Mouse (Mus musculus): ENCODE measurements at regions not wholly inside any gene's neighbourhood (a gene's known extent, or its start where the extent isn't known, plus 50 kb on each side); places are given as distances from the start of the nearest gene placed in this dataset.

- no peak for DNase-seq (ENCODE audit: low spot score in 2 of 2)
Observed at GRCm38 (mm10) chr1:34930571-34930970, 80.8 kb downstream of the Plekhb2 start.

GRCm38 (mm10) chr1:34943196-34943595, 93.4 kb downstream of the Plekhb2 start:
- DNase-seq (ENCODE audit: low spot score in 2 of 2) = no peak

GRCm38 (mm10) chr1:34961633-34962507, 112.1 kb downstream of the Plekhb2 start:
- DNase-seq (ENCODE audit: low spot score in 2 of 2) = no peak

GRCm38 (mm10) chr1:34962508-34962885, 112.7 kb downstream of the Plekhb2 start:
- DNase-seq (ENCODE audit: low spot score in 2 of 2) = no peak

- DNase-seq (ENCODE audit: low spot score in 2 of 2) = no peak
Observed at GRCm38 (mm10) chr1:34974801-34975200, 125.0 kb downstream of the Plekhb2 start.

GRCm38 (mm10) chr1:34978156-34978555, 128.4 kb downstream of the Plekhb2 start:
- DNase-seq (ENCODE audit: low spot score in 2 of 2) = no peak

GRCm38 (mm10) chr1:34979350-34979749, 129.6 kb downstream of the Plekhb2 start:
- no peak for DNase-seq (ENCODE audit: low spot score in 2 of 2)

GRCm38 (mm10) chr1:34981934-34982333, 132.2 kb downstream of the Plekhb2 start:
- no peak for DNase-seq (ENCODE audit: low spot score in 2 of 2)

- no peak for DNase-seq (ENCODE audit: low spot score in 2 of 2)
Observed at GRCm38 (mm10) chr1:34982966-34983365, 133.2 kb downstream of the Plekhb2 start.

GRCm38 (mm10) chr1:34986861-34987260, 137.1 kb downstream of the Plekhb2 start:
- DNase-seq (ENCODE audit: low spot score in 2 of 2) = no peak

GRCm38 (mm10) chr1:34987650-34988221, 138.0 kb downstream of the Plekhb2 start:
- DNase-seq (ENCODE audit: low spot score in 2 of 2) = no peak

- no peak for DNase-seq (ENCODE audit: low spot score in 2 of 2)
Observed at GRCm38 (mm10) chr1:34988225-34988624, 138.4 kb downstream of the Plekhb2 start.

- DNase-seq (ENCODE audit: low spot score in 2 of 2) = no peak
Observed at GRCm38 (mm10) chr1:35000801-35001200, 151.0 kb downstream of the Plekhb2 start.

GRCm38 (mm10) chr1:35017471-35017870, 167.7 kb downstream of the Plekhb2 start:
- no peak for DNase-seq (ENCODE audit: low spot score in 2 of 2)

GRCm38 (mm10) chr1:35032619-35033018, 182.8 kb downstream of the Plekhb2 start:
- DNase-seq (ENCODE audit: low spot score in 2 of 2) = no peak

GRCm38 (mm10) chr1:35072811-35073210, 223.0 kb downstream of the Plekhb2 start:
- DNase-seq (ENCODE audit: low spot score in 2 of 2) = peak in 1 of 2 experiments; percentile 17

GRCm38 (mm10) chr1:35094873-35095272, 245.1 kb downstream of the Plekhb2 start:
- no peak for DNase-seq (ENCODE audit: low spot score in 2 of 2)

- no peak for DNase-seq (ENCODE audit: low spot score in 2 of 2)
Observed at GRCm38 (mm10) chr1:35095785-35096184, 246.0 kb downstream of the Plekhb2 start.

- no peak for DNase-seq (ENCODE audit: low spot score in 2 of 2)
Observed at GRCm38 (mm10) chr1:35106665-35107064, 256.9 kb downstream of the Plekhb2 start.

GRCm38 (mm10) chr1:35109801-35110200, 260.0 kb downstream of the Plekhb2 start:
- no peak for DNase-seq (ENCODE audit: low spot score in 2 of 2)

GRCm38 (mm10) chr1:35115521-35115920, 265.7 kb downstream of the Plekhb2 start:
- no peak for DNase-seq (ENCODE audit: low spot score in 2 of 2)

GRCm38 (mm10) chr1:35137907-35138306, 288.1 kb downstream of the Plekhb2 start:
- DNase-seq (ENCODE audit: low spot score in 2 of 2) = no peak

- DNase-seq (ENCODE audit: low spot score in 2 of 2) = no peak
Observed at GRCm38 (mm10) chr1:35149036-35149435, 299.3 kb downstream of the Plekhb2 start.

All from spleen, postnatal 4 days (tissue).